Mouse (Mus musculus) heart, adult 2 months (tissue): Measurements from ENCODE around the gene H2-DMb1. TPM values are rescaled to one million over a fixed set of nuclear protein-coding genes. Genes with fewer than 3 reads are reported as not detected.

Experiments used
- DNase-seq, 2 experiments: peaks; one replicate each; pipeline ENCODE4 v3.0.0; 2021
- H3K27ac ChIP-seq: fragments of 200-600 bp; 2 replicates; pipeline ENCODE4 v1.8.1; 2022
- H3K27me3 ChIP-seq: fragments of 200-500 bp; 2 replicates; pipeline ENCODE4 v1.6.1; 2012; ENCODE audit warnings: mild to moderate bottlenecking, low read length, inconsistent platforms, mixed read lengths; ENCODE audit not compliant: control insufficient read depth, insufficient read depth
- H3K36me3 ChIP-seq: fragments of 200-500 bp; 2 replicates; pipeline ENCODE4 v1.6.1; 2012; ENCODE audit warnings: low read length, inconsistent platforms; ENCODE audit not compliant: control insufficient read depth, insufficient read depth
- H3K4me1 ChIP-seq: fragments of 200-500 bp; 2 replicates; pipeline ENCODE4 v1.6.1; 2011; ENCODE audit warnings: low read length; ENCODE audit not compliant: control insufficient read depth, insufficient read depth
- H3K4me3 ChIP-seq: fragments of 200-600 bp; 2 replicates; pipeline ENCODE4 v1.8.1; 2022
- H3K79me2 ChIP-seq: fragments of 200-500 bp; replicated peaks from 2 replicates; pipeline ENCODE4 v1.6.1; 2012; ENCODE audit warnings: mild to moderate bottlenecking, inconsistent platforms, low read length, moderate library complexity, mixed read lengths; ENCODE audit not compliant: control insufficient read depth, insufficient read depth
- H3K9ac ChIP-seq: fragments of 200-500 bp; 2 replicates; pipeline ENCODE4 v1.6.1; 2012; ENCODE audit warnings: low read depth, mild to moderate bottlenecking, control low read depth, inconsistent platforms, low read length, mixed read lengths
- CTCF ChIP-seq: fragments of 200-600 bp; IDR thresholded peaks from 2 replicates; pipeline ENCODE4 v1.8.1; 2022; ENCODE audit warnings: antibody characterized with exemption, mild to moderate bottlenecking, moderate library complexity
- EP300 ChIP-seq: fragments of 200-500 bp; IDR thresholded peaks from 2 replicates; pipeline ENCODE4 v1.6.1; 2011; ENCODE audit warnings: low read depth, low read length, control low read depth; ENCODE audit not compliant: insufficient read depth
- POLR2A ChIP-seq: fragments of 200-500 bp; IDR thresholded peaks from 2 replicates; pipeline ENCODE4 v1.6.1; 2011; ENCODE audit warnings: mild to moderate bottlenecking, low read depth, low read length, control low read depth; ENCODE audit not compliant: insufficient read depth
- WGBS: fragments of 180-500 bp; shearing (Covaris S2); methylation state at CpG from one replicate; pipeline ENCODE4 v1.1.7; 2018; 5-methylcytosine and 5-hydroxymethylcytosine counted together
- intact Hi-C: fragments of 180-260 bp; cut with DNase I; formaldehyde crosslinking; loops from one replicate; pipeline ENCODE4 v1.15.1; 2025
- polyA plus RNA-seq: library from polyadenylated mRNA; depleted of rRNA; stranded (reverse); fragments of >200 nt; gene quantifications from 2 replicates; pipeline ENCODE4 v1.2.3, GENCODE M21; 2012
- total RNA-seq, 2 experiments: library from RNA; stranded (reverse); gene quantifications; 2 replicates each; pipeline ENCODE4 v1.2.3; 2021

The H2-DMb1 gene
- total and polyA plus RNA-seq, 3 experiments: 1.6 to 19.1 (median 2.2) TPM

GRCm38 (mm10) chr17:34205021-34205745 lies 52.3 kb downstream of the H2-DMb1 start:
- H3K27ac ChIP-seq: peak overlapping the region; percentile 98
- no peaks in the 10 kb centered on the region for H3K27me3 ChIP-seq
- peak overlapping the region; percentile 74 for H3K9ac ChIP-seq
- peak overlapping the region; percentile 65 for H3K4me3 ChIP-seq
- H3K36me3 ChIP-seq: peaks cover 5% of the 10 kb centered on the region; the same call in 1 of the 2 replicates
- peaks cover 2% of the 10 kb centered on the region for H3K4me1 ChIP-seq
- intact Hi-C loops: no loop called here
- no peaks in the 10 kb centered on the region for H3K79me2 ChIP-seq
- WGBS: 10% methylated on average over 18 of the region's 18 CpGs
- TF ChIP-seq CTCF (no peak), EP300 (no peak), POLR2A (no peak)
- peak; percentile 74 for DNase-seq

- Histone ChIP-seq H3K27me3 (no peaks in the 10 kb centered on the region), H3K9ac (peak overlapping the region; percentile 54), H3K27ac (peak overlapping the region; percentile 98), H3K36me3 (peaks cover 5% of the 10 kb centered on the region; the same call in 1 of the 2 replicates), H3K4me3 (peak overlapping the region; percentile 65; the same call in 1 of the 2 replicates), H3K4me1 (peaks cover 2% of the 10 kb centered on the region), H3K79me2 (no peaks in the 10 kb centered on the region)
- intact Hi-C loops: loop anchor here (1.0 kb wide), 1 partner anchor 30 kb away; no protein-coding TSS in a partner anchor
- WGBS: 23% methylated on average over 9 of the region's 9 CpGs
- DNase-seq: peak in 1 of 2 experiments; percentile 45
- TF ChIP-seq EP300 (no peak), POLR2A (no peak), CTCF (peak; percentile 86)
These were observed 52.9 kb downstream of the H2-DMb1 start for GRCm38 (mm10) chr17:34205746-34206176.

- intact Hi-C loops: loop anchor here (1.0 kb wide), 1 partner anchor 29 kb away; no protein-coding TSS in a partner anchor
- Histone ChIP-seq H3K9ac (no peak overlapping the region), H3K79me2 (no peaks in the 10 kb centered on the region), H3K4me3 (no peak overlapping the region), H3K36me3 (peaks cover 5% of the 10 kb centered on the region; the same call in 1 of the 2 replicates), H3K27ac (no peak overlapping the region), H3K27me3 (no peaks in the 10 kb centered on the region), H3K4me1 (peaks cover 2% of the 10 kb centered on the region)
- no peak for TF ChIP-seq POLR2A
- no peak for TF ChIP-seq EP300
- no peak for TF ChIP-seq CTCF
- WGBS: 86% methylated on average over 5 of the region's 5 CpGs
- peak in 1 of 2 experiments; percentile 15 for DNase-seq
These were observed 53.9 kb downstream of the H2-DMb1 start for GRCm38 (mm10) chr17:34206731-34207130.

GRCm38 (mm10) chr17:34207456-34207855 lies 54.6 kb downstream of the H2-DMb1 start:
- Histone ChIP-seq H3K36me3 (peaks cover 5% of the 10 kb centered on the region; the same call in 1 of the 2 replicates), H3K27me3 (no peaks in the 10 kb centered on the region), H3K27ac (no peak overlapping the region), H3K79me2 (no peaks in the 10 kb centered on the region), H3K4me1 (peaks cover 2% of the 10 kb centered on the region), H3K9ac (no peak overlapping the region), H3K4me3 (no peak overlapping the region)
- peak in 1 of 2 experiments; percentile 25 for DNase-seq
- WGBS: 67% methylated on average over 3 of the region's 3 CpGs
- no peak for TF ChIP-seq POLR2A
- no peak for TF ChIP-seq CTCF
- TF ChIP-seq EP300: no peak
- intact Hi-C loops: no loop called here

- no peak overlapping the region for H3K4me3 ChIP-seq
- TF ChIP-seq EP300 (no peak), CTCF (no peak)
- no peak overlapping the region for H3K9ac ChIP-seq
- intact Hi-C loops: no loop called here
- H3K4me1 ChIP-seq: peaks cover 2% of the 10 kb centered on the region
- no peaks in the 10 kb centered on the region for H3K79me2 ChIP-seq
- H3K27me3 ChIP-seq: no peaks in the 10 kb centered on the region
- DNase-seq: peak in 1 of 2 experiments; percentile 12
- peaks cover 5% of the 10 kb centered on the region; the same call in 1 of the 2 replicates for H3K36me3 ChIP-seq
- no peak overlapping the region for H3K27ac ChIP-seq
- WGBS: 99% methylated on average over 9 of the region's 9 CpGs
These were observed 55.0 kb downstream of the H2-DMb1 start for GRCm38 (mm10) chr17:34207866-34208265.

GRCm38 (mm10) chr17:34208421-34208820 lies 55.5 kb downstream of the H2-DMb1 start:
- intact Hi-C loops: no loop called here

More at GRCm38 (mm10) chr17:34208421-34208820, 55.5 kb downstream of the H2-DMb1 start:
- no peak overlapping the region for H3K9ac ChIP-seq
- peaks cover 2% of the 10 kb centered on the region for H3K4me1 ChIP-seq
- WGBS: 46% methylated on average over 10 of the region's 10 CpGs
- H3K36me3 ChIP-seq: peaks cover 5% of the 10 kb centered on the region; the same call in 1 of the 2 replicates
- H3K27me3 ChIP-seq: no peaks in the 10 kb centered on the region
- no peak for TF ChIP-seq CTCF
- TF ChIP-seq POLR2A: no peak
- no peak for TF ChIP-seq EP300
- H3K4me3 ChIP-seq: no peak overlapping the region
- DNase-seq: peak in 1 of 2 experiments; percentile 6
- H3K79me2 ChIP-seq: no peaks in the 10 kb centered on the region
- H3K27ac ChIP-seq: no peak overlapping the region
